Mouse (Mus musculus): ENCODE measurements around the gene Zfp113.
A peak's percentile ranks its signal among the peaks of the same experiment; 100 is the strongest.

The Zfp113 gene

GRCm38 (mm10) chr5:138155443-138155976 is at the start of gene Zfp113:
Zfp113 (minus strand) TSS chr5:138155744.
- peak; percentile 76 for DNase-seq (ENCODE audit: extremely low read depth, low read depth, low spot score)

DNA sequence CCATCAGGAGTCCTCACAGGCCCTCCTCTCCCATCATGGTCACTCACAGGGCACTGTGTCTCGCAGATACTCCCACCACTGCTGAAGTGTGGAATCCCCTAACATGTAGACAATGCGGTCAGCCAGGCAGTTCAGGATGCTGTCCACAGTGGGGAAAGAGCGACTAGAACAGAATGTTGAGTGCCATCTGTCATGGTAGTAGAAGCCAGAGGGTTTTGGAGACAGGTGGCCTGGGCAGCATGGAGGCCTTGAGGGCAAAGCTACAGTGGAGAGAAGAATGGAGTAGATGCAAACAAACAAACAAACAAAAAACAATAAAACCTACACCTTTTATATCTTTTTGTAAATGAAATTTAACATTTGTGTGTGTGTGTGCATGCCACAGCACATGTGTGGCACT is 46.5 kb upstream of the Zfp113 start:
- DNase-seq (ENCODE audit: extremely low read depth, low read depth, low spot score) = no peak

DNA sequence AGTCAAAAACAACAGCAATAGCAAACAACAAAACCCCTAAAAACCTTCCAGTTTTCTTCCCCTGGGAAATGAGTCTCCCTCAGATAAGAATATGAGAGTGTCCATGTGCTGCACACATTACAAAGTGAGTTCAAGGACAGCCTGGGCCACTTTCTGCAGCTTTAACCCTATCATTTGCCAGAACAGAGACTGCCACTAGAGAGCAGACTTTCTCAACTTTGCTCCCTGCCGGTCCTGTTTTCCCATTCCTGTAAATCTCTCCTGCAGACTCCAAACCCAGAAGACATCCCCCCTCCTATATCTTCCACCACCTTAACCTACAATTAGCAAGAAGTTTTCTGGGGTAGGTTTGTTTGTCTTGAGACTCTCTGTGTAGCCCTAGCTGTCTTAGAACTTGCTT is 44.0 kb upstream of the Zfp113 start:
- no peak for DNase-seq (ENCODE audit: extremely low read depth, low read depth, low spot score)

DNA sequence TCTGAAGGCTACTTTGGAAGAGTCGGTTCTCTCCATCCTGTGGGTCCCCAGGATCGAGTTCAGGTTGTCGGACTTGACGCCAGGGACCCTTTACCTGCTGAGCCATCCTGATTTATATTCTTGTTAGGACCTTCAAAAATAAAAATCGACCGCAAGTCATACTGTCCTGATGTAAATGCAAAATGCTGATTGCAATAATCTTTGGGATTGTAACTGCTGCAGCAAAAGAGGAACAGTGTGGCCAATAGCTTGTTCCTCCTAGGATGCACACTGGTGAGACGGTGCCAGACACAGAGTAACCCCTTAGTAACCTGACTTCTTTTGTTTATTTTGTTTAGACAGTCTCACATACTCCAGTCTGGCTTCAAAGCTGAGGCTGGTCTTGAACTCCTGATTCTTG is 39.9 kb upstream of the Zfp113 start:
- no peak for DNase-seq (ENCODE audit: extremely low read depth, low read depth, low spot score)

DNA sequence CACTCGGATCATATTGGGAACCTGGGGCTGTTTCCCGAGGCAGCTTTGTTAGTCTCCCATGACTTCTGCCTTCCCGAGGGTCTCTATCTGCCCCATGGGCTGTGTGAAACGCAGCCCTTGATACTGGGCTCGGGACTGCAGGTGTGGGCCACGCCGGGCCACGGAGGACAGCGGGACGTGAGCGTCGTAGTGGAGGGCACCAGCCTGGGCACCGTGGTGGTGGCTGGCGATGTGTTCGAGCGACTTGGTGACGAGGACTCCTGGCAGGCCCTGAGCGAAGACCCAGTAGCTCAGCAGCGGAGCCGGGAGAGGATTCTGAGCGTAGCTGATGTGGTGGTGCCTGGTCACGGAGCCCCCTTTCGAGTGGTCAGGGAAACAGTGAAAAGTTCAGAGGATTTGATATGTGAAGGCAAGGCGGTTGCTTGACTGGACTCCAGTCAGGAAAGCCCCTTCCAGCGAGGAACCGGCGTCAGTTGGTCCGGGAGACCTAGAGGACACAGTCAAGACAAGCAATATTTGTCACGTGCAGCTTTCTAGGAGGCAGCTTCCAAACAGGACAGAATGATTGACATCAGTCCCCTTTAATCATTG is 39.3 kb upstream of the Zfp113 start:
- DNase-seq (ENCODE audit: extremely low read depth, low read depth, low spot score) = no peak

GRCm38 (mm10) chr5:138193771-138194727 is 38.5 kb upstream of the Zfp113 start, which contains the start of gene Mblac1:
Mblac1 (plus strand) TSS chr5:138194314.
- no peak for DNase-seq (ENCODE audit: extremely low read depth, low read depth, low spot score)

DNA sequence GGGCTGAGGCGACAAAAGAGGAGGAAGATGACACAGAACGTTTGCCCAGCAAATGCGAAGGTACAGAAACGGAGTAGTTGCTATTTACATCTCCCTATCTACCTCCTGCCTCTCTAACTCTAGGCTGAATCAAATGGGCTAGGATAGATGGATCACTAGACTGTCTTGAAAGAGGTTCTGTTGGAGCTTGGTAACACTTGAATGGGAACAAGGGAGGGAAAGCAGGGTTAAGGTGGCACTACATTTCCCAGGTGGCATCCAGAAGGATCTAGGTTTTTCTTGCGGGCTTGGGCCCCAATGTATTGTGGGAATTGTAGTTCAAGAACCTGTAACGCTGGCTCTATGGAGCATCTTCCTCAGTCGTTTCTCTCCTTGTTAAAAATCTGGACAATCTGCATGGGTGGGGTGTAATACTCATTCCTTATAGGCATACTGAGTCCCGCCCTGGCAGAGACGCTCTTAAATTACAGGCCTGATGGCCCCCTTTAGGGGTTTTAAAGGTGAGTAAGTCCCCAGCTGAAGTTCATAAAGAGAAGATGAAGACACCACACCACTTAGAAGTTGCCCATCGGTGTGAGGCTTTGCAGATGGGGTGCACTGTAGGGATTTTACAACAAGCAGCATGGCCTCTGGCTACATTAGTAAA is 32.2 kb upstream of the Zfp113 start:
- no peak for DNase-seq (ENCODE audit: extremely low read depth, low read depth, low spot score)

DNA sequence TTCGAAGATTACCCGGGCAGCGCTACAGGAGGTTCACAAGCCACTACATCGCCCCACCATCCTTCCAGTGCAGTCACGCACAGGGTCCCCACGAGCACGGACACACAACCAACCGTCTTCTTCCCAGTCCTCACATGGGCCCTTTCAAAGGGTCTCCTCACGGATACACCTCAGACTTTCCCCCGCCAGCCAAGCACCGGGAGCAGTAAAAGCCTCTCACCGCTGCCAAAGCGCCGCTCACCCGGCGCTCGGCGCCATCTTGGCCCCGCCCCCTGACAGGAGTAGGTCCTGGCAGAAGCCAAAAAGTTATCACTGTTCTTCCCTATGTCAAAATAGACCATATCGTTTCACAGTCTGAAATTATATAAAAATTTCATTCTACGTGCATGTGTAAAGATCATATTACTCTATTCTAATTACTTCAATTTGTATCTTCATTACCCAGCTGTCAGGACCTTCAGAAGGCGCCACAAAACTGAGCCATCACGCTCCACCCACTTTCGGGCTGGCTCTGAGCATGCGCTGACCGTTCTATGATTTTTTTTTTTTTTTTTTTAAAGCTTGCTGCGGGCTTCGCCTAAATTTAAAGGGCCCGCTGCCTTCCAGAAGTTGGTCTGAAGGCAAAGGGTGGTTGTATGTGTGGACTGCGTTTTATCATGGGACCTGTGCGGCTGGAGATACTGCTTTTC is 31.6 kb upstream of the Zfp113 start, which contains the start of the genes Taf6 and Cnpy4:
Taf6 (minus strand) TSS at position 502 of the 689 bp plus-strand sequence.
Cnpy4 (plus strand) TSS at position 536 of the 689 bp plus-strand sequence.
- DNase-seq (ENCODE audit: extremely low read depth, low read depth, low spot score) = no peak

GRCm38 (mm10) chr5:138173217-138173616 is 17.7 kb upstream of the Zfp113 start:
- DNase-seq (ENCODE audit: extremely low read depth, low read depth, low spot score) = no peak

DNA sequence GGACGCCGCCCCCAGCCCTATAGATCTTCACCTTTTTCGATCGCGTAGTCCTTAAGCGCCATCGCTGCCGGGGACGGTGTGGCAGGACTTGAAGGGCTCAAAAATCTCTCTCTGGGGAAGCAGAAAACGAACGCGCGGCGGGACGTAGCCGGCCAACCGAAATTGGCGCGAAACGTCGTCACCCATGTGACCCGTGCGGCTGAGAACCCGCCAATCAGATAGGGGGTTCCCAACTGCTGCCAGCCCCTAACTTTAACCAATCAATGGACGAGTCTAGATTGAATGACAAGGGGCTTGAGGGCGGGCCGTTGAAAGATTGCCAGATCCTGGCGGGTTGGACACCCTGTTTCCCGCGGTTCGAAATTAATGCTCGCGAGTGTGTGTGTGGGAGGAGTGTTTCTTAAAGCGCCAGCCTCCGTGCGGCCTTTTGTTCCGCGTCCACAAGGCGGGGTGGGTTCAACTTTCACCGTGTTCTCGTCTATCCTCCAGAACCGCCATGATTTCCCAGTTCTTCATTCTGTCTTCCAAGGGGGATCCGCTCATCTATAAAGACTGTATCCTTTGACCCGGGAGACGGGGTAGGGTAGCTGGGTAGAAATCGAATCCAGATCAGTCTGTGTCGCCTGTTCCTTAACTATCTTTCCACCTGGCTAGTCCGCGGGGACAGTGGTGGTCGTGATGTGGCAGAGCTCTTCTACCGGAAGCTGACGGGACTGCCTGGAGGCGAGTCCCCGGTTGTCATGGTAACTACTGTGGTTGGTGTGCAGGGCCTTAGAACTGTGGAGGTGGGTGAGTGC is 16.3 kb upstream of the Zfp113 start, which contains the start of the genes Ap4m1 and Mcm7:
Ap4m1 (plus strand) TSS at position 308 of the 797 bp plus-strand sequence.
Mcm7 (minus strand) TSS at position 728 of the 797 bp plus-strand sequence.
- DNase-seq (ENCODE audit: extremely low read depth, low read depth, low spot score) = peak; percentile 91

DNA sequence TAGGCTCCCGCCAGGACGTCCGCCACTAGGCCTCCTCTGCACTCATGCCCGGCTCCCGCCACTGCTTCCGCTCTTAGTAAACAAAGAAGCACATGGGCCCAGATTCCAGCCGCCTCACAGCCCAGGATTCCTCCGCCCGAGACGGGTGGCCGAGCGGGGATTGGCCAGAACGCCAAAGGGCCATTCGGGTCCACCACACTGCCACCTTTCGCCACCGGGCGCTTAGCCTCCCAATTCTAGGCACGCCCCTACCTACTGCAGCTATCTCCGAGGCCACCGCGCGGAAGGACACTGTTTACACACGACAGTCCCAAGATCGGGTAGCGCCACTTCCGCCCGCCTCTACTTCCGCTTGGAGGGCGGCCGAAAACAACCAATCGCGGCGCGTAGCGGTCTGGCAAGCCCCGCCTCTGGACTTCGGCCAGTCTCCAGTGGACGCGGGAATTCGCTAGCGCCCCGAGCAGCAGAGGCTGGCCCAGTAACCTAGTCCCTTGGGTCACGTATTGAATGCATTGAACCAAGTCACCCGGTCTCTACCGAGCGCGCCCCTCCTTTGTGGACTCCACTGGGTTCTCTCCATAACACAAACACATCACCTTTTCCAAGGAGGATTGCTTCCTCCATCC is 15.5 kb upstream of the Zfp113 start:
- DNase-seq (ENCODE audit: extremely low read depth, low read depth, low spot score) = peak; percentile 46

GRCm38 (mm10) chr5:138165594-138165993 is 10.1 kb upstream of the Zfp113 start:
- DNase-seq (ENCODE audit: extremely low read depth, low read depth, low spot score) = no peak

DNA sequence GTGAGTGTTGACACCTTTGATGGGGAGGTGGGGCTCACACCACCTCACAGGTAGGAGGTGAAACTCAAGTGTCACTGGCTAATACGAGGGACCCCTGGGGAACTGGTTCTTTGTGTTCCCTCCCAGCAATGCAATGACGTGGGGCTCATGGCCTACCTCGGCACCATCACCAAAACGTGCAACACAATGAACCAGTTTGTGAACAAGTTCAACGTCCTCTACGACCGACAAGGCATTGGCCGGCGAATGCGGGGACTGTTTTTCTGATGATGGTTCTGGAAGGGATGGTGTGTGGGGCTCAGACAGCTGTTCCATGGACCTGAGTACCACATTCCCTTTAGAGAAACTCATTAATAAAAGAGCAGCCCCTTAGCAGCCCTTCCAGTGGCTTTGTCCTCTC is 8.1 kb upstream of the Zfp113 start:
- no peak for DNase-seq (ENCODE audit: extremely low read depth, low read depth, low spot score)

DNA sequence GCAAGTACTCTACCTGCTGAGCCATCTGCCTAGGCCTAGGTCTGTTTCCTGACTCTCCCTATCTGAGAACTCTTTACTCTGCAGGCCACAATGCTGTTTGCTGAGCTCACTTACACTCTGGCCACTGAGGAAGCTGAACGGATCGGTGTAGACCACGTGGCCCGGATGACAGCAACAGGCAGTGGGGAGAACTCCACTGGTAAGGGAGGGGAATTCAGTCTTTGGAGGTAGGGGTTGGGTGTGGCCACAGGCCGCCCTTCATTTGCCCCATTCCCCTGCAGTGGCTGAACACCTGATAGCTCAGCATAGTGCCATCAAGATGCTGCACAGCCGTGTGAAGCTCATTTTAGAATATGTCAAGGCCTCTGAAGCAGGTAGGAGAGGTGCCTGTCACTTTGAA is 7.5 kb upstream of the Zfp113 start:
- no peak for DNase-seq (ENCODE audit: extremely low read depth, low read depth, low spot score)

DNA sequence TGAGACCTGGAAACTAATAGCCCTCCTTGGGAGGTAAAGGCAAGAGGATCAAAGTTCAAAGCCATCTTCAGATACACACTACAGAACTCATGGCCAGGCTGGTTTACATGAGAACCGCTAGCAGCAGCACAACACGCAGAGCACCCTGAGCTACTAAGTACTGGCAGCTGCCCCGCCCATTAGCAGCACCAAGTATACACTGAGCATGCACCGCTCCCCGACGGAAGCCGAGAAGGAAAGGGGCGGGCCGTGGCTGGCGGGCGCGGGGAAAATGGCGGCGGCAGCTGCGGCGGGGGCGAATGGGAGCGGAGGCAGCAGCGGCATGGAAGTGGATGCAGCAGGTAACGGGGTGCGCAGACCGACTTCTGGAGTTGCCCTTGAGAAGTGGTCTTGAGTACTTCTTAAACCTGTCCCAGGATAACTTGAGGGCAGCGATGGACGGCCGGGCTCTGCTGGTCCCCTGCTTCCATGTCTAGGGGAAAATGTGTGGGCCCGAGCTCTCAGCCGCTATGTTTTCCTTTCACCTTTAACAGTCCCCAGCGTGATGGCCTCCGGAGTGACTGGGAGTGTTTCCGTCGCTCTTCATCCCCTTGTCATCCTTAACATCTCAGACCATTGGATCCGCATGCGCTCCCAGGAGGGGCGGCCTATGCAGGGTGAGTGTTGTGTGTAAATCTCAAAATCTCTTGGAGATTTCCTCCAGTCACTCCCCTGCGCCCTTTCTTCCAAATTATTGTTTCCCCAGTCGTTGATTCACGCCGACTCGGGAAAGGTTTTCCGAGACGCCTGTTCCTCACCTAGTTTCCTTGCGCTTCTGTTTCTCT is 5.5 kb upstream of the Zfp113 start, which contains the start of gene Cops6:
Cops6 (plus strand) TSS at position 230 of the 824 bp plus-strand sequence.
- peak; percentile 26 for DNase-seq (ENCODE audit: extremely low read depth, low read depth, low spot score)

DNA sequence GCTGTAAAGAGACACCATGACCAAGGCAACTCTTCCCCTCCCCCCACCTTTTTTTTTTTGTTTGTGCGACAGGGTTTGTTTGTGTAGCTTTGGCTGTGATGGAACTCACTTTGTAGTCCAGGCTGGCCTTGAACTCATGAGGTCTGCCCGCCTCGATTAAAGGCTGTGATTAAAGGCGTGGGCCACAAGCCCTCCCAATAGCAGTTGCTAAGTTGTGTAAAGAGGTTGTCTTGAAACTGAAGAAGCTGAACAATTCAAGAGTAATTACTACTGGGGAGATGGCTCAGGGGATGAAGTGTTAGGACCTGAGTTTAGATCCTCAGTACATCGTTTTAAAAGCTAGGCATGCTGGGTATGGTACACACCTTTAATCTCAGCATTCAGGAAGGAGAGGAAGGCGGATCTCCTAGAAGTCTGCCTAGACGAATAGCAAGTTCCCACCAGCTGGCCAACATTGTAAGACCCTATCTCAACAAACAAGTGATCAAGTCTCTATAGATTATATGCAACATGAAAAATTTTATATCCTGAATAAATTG is 4.7 kb upstream of the Zfp113 start:
- no peak for DNase-seq (ENCODE audit: extremely low read depth, low read depth, low spot score)

DNA sequence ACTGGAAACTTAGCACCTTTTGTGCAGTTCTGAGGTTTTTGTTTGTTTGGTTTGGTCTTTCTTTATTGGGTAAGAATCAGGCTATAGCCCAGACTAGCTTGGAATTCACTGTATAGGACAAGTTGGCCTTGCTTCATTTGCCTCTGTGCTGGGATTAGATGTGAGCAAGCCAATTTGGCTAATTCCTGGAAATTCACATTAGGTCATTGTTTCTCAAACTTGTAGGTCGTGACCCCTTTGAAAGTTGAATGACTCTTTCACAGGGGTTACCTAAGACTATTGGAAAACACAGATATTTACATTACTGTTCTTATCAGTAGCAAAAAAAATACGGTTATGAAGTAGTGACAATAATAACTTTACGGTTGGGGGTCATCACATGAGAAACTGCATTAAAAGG is 1.2 kb downstream of the Zfp113 start:
- no peak for DNase-seq (ENCODE audit: extremely low read depth, low read depth, low spot score)

DNA sequence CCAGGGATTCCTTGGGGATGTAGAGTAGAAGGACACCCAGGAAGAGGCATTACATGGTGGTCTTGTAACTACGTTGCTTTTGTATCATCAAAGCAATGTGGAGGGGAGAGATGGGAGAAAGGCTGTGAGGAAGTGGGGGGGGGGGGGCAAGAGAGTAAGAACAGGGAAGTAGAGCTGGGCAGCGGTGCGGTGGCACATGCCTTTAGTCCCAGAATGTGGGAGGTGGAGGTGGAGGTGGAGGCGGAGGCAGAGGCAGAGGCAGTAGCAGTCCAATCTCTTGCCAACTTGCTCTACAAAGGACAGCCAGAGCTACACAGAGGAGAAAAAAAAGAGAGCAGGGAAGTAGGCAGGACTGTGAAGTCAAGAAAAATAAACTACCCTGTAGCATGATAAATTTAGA is 17.0 kb downstream of the Zfp113 start:
- DNase-seq (ENCODE audit: extremely low read depth, low read depth, low spot score) = no peak

Data from fat pad, adult 2 months (tissue).